Mouse (Mus musculus): ENCODE results near the gene Klhdc9.

The Klhdc9 gene

DNA sequence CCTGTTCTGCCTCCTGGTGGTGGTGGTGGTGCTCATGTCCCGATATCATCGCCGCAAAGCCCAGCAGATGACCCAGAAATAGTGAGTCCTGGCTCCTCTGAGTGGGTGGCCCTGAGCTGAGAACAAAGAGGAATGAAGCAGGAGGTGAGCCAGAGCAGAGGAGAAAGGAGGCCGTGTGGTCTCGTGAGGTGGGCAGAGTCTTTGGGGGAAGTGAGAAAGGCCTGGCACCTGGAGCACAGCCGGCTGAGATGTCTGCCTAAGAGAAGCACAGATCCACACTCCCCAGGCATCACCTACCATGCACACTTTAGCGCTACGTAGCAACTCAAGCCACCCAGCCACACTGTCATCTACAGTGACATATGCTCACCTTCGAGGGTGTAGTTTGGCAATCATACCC is 24.6 kb upstream of the Klhdc9 start:
- peak overlapping the region; percentile 8; the same call in 1 of the 2 replicates for H3K4me3 ChIP-seq (replicated peaks; ENCODE audit: low read length)
- peaks cover 71% of the 10 kb centered on the region for H3K4me1 ChIP-seq (replicated peaks; ENCODE audit: low read depth, low read length)
- H3K36me3 ChIP-seq (ENCODE audit: insufficient read depth, low read length), result no peaks in the 10 kb centered on the region
- no peaks in the 10 kb centered on the region for H3K9me3 ChIP-seq (ENCODE audit: low read length)
- TF ChIP-seq POU5F1 (IDR thresholded peaks at IDR 0.05; ENCODE audit: borderline replicate concordance, low read length) (no peak), NANOG (IDR thresholded peaks at IDR 0.05; ENCODE audit: borderline replicate concordance, low read length) (no peak), CTCF (conservative IDR thresholded peaks at IDR 0.05; ENCODE audit: low read length) (peak; percentile 29)
- H3K27me3 ChIP-seq (ENCODE audit: insufficient read depth, low read length), result peaks cover 23% of the 10 kb centered on the region

DNA sequence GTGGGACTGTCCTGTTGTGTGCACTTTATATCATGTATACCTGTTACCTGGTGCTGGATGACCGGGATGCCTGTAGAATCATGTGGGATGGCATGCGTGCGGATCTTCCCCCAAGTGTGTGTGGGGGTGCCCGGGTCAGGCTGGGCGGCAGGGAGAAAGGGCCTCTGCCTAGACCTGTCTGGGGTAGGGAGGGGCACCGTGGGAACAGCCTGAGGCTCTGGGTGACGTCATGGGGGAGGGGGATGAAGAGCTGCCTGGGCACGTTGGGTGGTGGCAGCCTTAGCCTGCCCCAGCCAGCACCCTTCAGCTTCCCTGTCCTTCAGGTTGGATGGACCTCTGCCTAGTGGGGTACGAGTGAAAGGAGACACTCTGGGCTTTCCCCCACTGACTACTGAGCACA is 23.8 kb upstream of the Klhdc9 start:
- Histone ChIP-seq H3K27me3 (ENCODE audit: insufficient read depth, low read length) (peaks cover 29% of the 10 kb centered on the region), H3K4me1 (replicated peaks; ENCODE audit: low read depth, low read length) (peaks cover 71% of the 10 kb centered on the region), H3K4me3 (replicated peaks; ENCODE audit: low read length) (no peak overlapping the region; the same call in 1 of the 2 replicates), H3K9me3 (ENCODE audit: low read length) (no peaks in the 10 kb centered on the region), H3K36me3 (ENCODE audit: insufficient read depth, low read length) (no peaks in the 10 kb centered on the region)
- no peak for TF ChIP-seq POU5F1 (IDR thresholded peaks at IDR 0.05; ENCODE audit: borderline replicate concordance, low read length)
- TF ChIP-seq CTCF (conservative IDR thresholded peaks at IDR 0.05; ENCODE audit: low read length), result no peak
- no peak for TF ChIP-seq NANOG (IDR thresholded peaks at IDR 0.05; ENCODE audit: borderline replicate concordance, low read length)

DNA sequence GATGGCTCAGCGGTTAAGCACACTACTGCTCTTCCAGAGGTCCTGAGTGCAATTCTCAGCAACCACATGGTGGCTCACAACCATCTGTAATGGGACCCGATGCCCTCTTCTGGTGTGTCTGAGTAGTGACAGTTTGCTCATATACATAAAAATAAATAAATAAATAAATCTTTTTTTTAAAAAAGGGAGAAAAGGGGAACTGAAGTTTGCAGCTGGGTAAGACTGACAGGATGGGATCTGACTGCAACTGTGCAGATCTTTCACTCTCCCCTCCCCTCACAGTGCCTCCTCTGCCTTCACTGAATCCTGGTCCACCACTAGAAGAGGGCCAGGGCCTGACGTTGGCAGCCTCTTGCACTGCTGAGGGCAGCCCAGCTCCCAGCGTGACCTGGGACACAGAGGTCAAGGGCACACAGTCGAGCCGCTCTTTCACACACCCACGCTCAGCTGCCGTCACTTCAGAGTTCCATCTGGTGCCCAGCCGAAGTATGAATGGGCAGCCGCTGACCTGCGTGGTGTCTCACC is 21.6 kb upstream of the Klhdc9 start:
- TF ChIP-seq NANOG (IDR thresholded peaks at IDR 0.05; ENCODE audit: borderline replicate concordance, low read length) (no peak), CTCF (conservative IDR thresholded peaks at IDR 0.05; ENCODE audit: low read length) (no peak), POU5F1 (IDR thresholded peaks at IDR 0.05; ENCODE audit: borderline replicate concordance, low read length) (no peak)
- H3K4me3 ChIP-seq (replicated peaks; ENCODE audit: low read length), result no peak overlapping the region
- peaks cover 65% of the 10 kb centered on the region for H3K4me1 ChIP-seq (replicated peaks; ENCODE audit: low read depth, low read length)
- H3K36me3 ChIP-seq (ENCODE audit: insufficient read depth, low read length), result no peaks in the 10 kb centered on the region
- no peaks in the 10 kb centered on the region for H3K9me3 ChIP-seq (ENCODE audit: low read length)
- peaks cover 33% of the 10 kb centered on the region for H3K27me3 ChIP-seq (ENCODE audit: insufficient read depth, low read length)

GRCm38 (mm10) chr1:171379935-171380599 is 19.5 kb upstream of the Klhdc9 start:
- no peaks in the 10 kb centered on the region for H3K9me3 ChIP-seq (ENCODE audit: low read length)
- H3K4me3 ChIP-seq (replicated peaks; ENCODE audit: low read length), result peak overlapping the region; percentile 66
- H3K27me3 ChIP-seq (ENCODE audit: insufficient read depth, low read length), result peaks cover 33% of the 10 kb centered on the region
- no peaks in the 10 kb centered on the region for H3K36me3 ChIP-seq (ENCODE audit: insufficient read depth, low read length)
- TF ChIP-seq POU5F1 (IDR thresholded peaks at IDR 0.05; ENCODE audit: borderline replicate concordance, low read length) (no peak), NANOG (IDR thresholded peaks at IDR 0.05; ENCODE audit: borderline replicate concordance, low read length) (no peak), CTCF (conservative IDR thresholded peaks at IDR 0.05; ENCODE audit: low read length) (peak; percentile 69)
- peaks cover 65% of the 10 kb centered on the region for H3K4me1 ChIP-seq (replicated peaks; ENCODE audit: low read depth, low read length)

- Histone ChIP-seq H3K4me3 (replicated peaks; ENCODE audit: low read length) (no peak overlapping the region), H3K4me1 (replicated peaks; ENCODE audit: low read depth, low read length) (peaks cover 70% of the 10 kb centered on the region), H3K36me3 (ENCODE audit: insufficient read depth, low read length) (no peaks in the 10 kb centered on the region), H3K9me3 (ENCODE audit: low read length) (no peaks in the 10 kb centered on the region), H3K27me3 (ENCODE audit: insufficient read depth, low read length) (peaks cover 30% of the 10 kb centered on the region)
- no peak for TF ChIP-seq CTCF (conservative IDR thresholded peaks at IDR 0.05; ENCODE audit: low read length)
- no peak for TF ChIP-seq NANOG (IDR thresholded peaks at IDR 0.05; ENCODE audit: borderline replicate concordance, low read length)
- TF ChIP-seq POU5F1 (IDR thresholded peaks at IDR 0.05; ENCODE audit: borderline replicate concordance, low read length), result no peak
These were observed 17.7 kb upstream of the Klhdc9 start for GRCm38 (mm10) chr1:171378298-171378697.

- peak overlapping the region; percentile 46 for H3K4me3 ChIP-seq (replicated peaks; ENCODE audit: low read length)
- TF ChIP-seq CTCF (conservative IDR thresholded peaks at IDR 0.05; ENCODE audit: low read length), result no peak
- peaks cover 88% of the 10 kb centered on the region for H3K4me1 ChIP-seq (replicated peaks; ENCODE audit: low read depth, low read length)
- H3K27me3 ChIP-seq (ENCODE audit: insufficient read depth, low read length), result peaks cover 20% of the 10 kb centered on the region
- no peaks in the 10 kb centered on the region for H3K9me3 ChIP-seq (ENCODE audit: low read length)
- H3K36me3 ChIP-seq (ENCODE audit: insufficient read depth, low read length), result no peaks in the 10 kb centered on the region
These were observed 15.1 kb upstream of the Klhdc9 start for GRCm38 (mm10) chr1:171375646-171376097.

- Histone ChIP-seq H3K4me1 (replicated peaks; ENCODE audit: low read depth, low read length) (peaks cover 85% of the 10 kb centered on the region), H3K27me3 (ENCODE audit: insufficient read depth, low read length) (peaks cover 21% of the 10 kb centered on the region), H3K36me3 (ENCODE audit: insufficient read depth, low read length) (no peaks in the 10 kb centered on the region), H3K4me3 (replicated peaks; ENCODE audit: low read length) (peak overlapping the region; percentile 20; the same call in 1 of the 2 replicates), H3K9me3 (ENCODE audit: low read length) (no peaks in the 10 kb centered on the region)
- TF ChIP-seq POU5F1 (IDR thresholded peaks at IDR 0.05; ENCODE audit: borderline replicate concordance, low read length) (no peak), NANOG (IDR thresholded peaks at IDR 0.05; ENCODE audit: borderline replicate concordance, low read length) (no peak), CTCF (conservative IDR thresholded peaks at IDR 0.05; ENCODE audit: low read length) (no peak)
These were observed 13.3 kb upstream of the Klhdc9 start for GRCm38 (mm10) chr1:171373946-171374345.

DNA sequence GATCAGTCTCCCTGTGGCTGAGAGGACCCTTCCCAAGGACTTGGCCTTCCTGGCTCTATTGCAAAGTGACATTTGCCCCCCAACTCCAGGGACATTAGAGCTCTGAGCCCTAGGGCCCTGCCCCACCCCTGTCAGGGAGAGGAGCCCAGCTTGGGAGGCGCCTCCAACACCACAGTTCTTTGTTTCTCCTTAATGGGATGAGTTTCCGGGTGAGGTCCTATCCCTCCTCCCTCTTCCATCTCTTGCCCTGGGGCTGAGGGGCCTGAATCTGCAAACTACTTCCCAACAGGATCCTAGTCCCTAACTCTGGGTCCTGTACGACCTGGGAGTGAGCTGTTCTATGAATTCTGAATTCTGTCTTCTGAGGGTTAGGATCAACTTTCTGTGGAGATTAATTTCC is 12.3 kb upstream of the Klhdc9 start:
- H3K36me3 ChIP-seq (ENCODE audit: insufficient read depth, low read length), result no peaks in the 10 kb centered on the region
- no peak for TF ChIP-seq CTCF (conservative IDR thresholded peaks at IDR 0.05; ENCODE audit: low read length)
- TF ChIP-seq NANOG (IDR thresholded peaks at IDR 0.05; ENCODE audit: borderline replicate concordance, low read length), result no peak
- TF ChIP-seq POU5F1 (IDR thresholded peaks at IDR 0.05; ENCODE audit: borderline replicate concordance, low read length), result no peak
- H3K4me3 ChIP-seq (replicated peaks; ENCODE audit: low read length), result peak overlapping the region; percentile 20; the same call in 1 of the 2 replicates
- no peaks in the 10 kb centered on the region for H3K9me3 ChIP-seq (ENCODE audit: low read length)
- H3K27me3 ChIP-seq (ENCODE audit: insufficient read depth, low read length), result peaks cover 14% of the 10 kb centered on the region
- peaks cover 85% of the 10 kb centered on the region for H3K4me1 ChIP-seq (replicated peaks; ENCODE audit: low read depth, low read length)

All from E14TG2a.4 (cell line).